Mouse (Mus musculus) megakaryocyte-erythroid progenitor cell, adult 5-6 weeks (primary cell): ENCODE results near the gene Six4. TPM values are rescaled to one million over a fixed set of nuclear protein-coding genes. Genes with fewer than 3 reads are reported as not detected.
"Not testable (repeated sequence)": the region's sequence is repeated elsewhere in the genome, so short reads cannot be mapped to it uniquely, and the experiment has no call there.

Source experiments
- ATAC-seq: replicated peaks from 2 replicates; pipeline ENCODE4 v1.8.0; 2016; ENCODE audit warnings: mild to moderate bottlenecking, inconsistent platforms; ENCODE audit not compliant: severe bottlenecking, poor library complexity, low FRiP score, low TSS enrichment
- total RNA-seq, 2 experiments: library from RNA; stranded (forward) in 1 of 2; stranded (reverse) in 1 of 2; fragments of 200-1000, 215-1000 nt in 1 of 2; fragments of >200 nt in 1 of 2; fragmentation: Nextera tagmentation in 1 of 2; gene quantifications; 2 replicates each; pipeline ENCODE4 v1.2.3; 2014 to 2017

Gene Six4
- total RNA-seq (2014; fragmentation: Nextera tagmentation): not detected in 2 replicates
- total RNA-seq (2017): 0.19 TPM in 1 of 2 replicates, not detected in the other

DNA sequence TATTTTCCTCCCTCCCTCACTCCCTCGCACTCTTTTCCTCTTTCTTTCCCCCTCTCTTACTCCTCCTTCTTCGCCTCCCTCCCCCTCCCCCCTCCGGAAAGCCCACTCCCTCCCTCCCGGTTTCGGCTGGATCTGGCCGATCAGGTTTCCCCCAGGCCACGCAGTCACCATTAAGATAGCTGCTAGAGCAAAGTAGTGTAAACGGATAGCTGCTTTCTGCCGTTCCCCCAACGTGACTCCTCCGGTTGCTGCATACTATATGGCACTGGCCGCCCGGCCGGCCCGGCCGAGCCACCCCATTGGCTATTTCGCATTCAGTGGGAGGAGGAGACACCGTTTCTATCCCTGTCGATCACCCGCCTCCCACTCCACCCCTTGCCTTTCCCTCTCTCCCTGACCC, at the start of gene Six4:
Gene Six4, minus strand, starts transcription at position 261 of the 400 bp plus-strand sequence.
- 0 out of 2 replicates have a peak, but pooled peaks have one; percentile 19 for ATAC-seq

- no peak for ATAC-seq
These were observed 49.3 kb upstream of the Six4 start for GRCm38 (mm10) chr12:73162408-73163181.

DNA sequence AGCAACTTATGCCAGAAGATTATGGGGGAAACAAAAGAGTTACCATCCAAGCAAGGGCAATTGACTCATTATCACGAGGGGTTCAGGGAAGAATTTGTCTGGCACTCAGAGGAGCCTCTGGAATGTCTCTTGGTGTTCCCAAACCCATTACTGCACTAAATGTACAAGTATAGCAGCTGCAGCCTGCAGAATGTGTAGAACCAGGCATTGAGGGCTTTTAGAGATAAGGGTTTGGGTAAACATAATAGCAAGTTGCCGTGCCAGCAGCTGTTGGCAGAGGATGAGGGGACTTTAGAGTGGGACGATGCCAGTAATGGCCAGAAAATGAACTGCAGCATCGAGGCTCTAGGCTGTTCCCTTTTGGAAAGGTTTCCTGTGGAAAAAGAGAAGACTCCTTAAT, 47.1 kb upstream of the Six4 start:
- peak; percentile 89 for ATAC-seq

- no peak for ATAC-seq
These were observed 40.9 kb upstream of the Six4 start for GRCm38 (mm10) chr12:73154150-73154549.

GRCm38 (mm10) chr12:73151038-73151437, 37.8 kb upstream of the Six4 start:
- peak; percentile 88 for ATAC-seq

DNA sequence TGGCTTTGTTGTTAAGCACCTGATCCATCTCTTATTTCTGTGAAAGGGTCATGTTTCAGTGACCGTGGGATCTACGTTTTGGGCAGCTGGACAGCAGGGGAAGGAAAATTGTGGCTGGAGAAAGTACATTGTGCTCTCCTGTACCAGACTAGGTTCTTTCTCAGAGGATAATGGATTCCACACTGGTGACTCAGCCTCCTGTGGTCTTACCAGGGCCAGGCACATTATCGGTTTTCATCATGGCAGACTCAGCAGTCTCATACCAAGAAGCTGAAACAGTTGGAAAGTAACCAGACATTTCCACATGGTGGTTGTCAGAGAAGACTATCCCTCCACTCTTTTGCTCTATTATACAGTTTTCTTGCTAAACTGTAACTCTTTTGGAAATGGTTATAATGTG, 34.0 kb upstream of the Six4 start:
- ATAC-seq: no peak

- ATAC-seq: no peak
These were observed 27.5 kb upstream of the Six4 start for GRCm38 (mm10) chr12:73140732-73141131.

GRCm38 (mm10) chr12:73125250-73125649, 12.0 kb upstream of the Six4 start:
- ATAC-seq: no peak

GRCm38 (mm10) chr12:73123093-73124041, 10.1 kb upstream of the Six4 start, which contains the start of gene Mnat1:
Gene Mnat1 (plus strand): TSS chr12:73123717.
- peak; percentile 85 for ATAC-seq

- ATAC-seq: 0 out of 2 replicates have a peak, but pooled peaks have one; percentile 28
These were observed 749 bp downstream of the Six4 start for GRCm38 (mm10) chr12:73112326-73113087.

- no peak for ATAC-seq
These were observed 1.5 kb downstream of the Six4 start for GRCm38 (mm10) chr12:73111561-73112325.

DNA sequence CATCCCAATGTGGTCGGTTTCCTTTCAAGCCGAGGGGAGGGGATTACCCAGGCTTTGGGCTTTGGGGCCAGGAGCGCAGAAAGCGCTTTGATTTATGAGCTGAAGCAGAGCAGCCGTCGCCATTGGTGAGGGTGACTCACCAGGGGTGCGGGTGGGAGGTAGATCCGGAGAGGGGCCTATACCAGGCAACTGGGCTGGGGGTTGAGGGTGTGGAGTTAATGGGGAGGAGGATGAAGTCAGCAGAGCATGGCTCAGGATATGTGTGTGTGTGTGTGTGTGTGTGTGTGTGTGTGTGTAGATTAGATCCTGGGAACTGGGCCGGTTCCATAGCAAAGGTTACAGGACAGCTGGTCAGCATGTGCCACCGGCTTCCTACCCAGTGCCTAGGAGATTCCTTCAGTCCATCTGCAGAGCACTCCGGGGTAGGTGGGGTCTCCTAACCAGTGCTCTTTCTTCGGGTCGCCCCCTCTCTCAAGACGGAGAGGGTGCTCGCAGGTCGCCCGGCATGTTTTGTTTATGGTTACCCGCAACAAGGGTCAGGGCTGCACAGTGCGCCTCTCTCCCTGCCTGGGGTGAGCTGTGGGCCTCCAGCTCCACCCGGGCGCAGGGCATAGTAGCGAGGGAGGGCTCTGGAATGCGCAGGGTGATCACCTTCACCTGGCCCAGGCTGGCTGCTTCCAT, 2.7 kb downstream of the Six4 start:
- ATAC-seq: no peak

DNA sequence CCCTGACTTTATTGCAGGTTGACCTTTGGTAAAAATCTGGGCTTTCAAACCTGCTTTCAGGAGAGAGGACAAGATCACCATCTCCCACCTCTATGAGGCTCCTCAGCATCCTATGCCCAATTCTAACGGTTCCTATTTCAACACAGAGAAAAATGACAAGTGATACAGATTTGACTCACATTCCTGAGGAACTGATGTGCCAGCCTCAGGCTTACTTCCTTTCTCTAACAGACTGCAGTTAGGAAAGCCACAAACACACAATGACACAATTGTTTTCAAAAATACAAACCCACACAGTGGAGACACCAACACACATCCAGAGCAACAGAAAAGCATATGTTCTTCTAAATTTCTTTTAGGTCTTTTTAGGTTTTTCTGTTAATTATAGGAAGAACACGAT, 5.4 kb downstream of the Six4 start:
- ATAC-seq: no peak

DNA sequence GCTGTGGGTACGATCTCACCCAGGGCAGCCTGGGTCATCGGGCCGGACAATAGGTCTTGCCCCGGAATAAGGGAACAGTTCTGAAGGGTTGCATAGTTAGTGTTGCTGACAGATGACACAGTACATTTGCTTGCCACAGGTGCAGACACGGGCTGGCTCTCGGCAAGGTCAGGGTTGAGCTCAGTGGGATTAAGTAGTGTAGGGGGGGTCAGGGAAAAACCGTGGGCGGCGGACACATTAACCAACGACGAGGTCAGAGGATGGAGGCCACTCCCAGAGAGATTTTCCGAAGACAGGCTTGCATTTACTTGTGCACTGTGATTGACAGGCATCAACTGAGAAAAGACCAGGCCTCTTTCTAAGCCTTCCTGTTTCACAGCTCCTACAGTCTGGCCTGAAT, 9.5 kb downstream of the Six4 start:
- ATAC-seq: no peak

DNA sequence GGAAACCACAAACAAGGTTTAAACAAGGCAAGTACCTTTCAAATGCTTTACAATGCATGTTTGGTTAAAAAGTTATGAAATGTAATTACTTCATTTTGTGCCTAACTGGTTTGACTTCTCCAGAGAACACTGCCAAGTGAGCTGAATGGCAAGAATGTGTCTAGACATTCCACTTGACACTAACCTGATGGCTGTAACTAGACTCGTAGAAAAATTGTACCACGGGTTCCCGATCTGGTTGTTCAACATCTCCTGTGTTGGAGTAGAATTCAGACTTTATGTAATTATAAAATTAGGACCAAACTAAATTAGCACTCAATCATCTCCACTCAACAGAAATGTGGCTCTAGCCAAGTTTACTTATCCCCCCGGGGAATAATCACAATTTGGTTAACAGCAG, 14.7 kb downstream of the Six4 start:
- ATAC-seq: no peak

- ATAC-seq: not testable (repeated sequence)
These were observed 17.1 kb downstream of the Six4 start for GRCm38 (mm10) chr12:73096177-73096576.

DNA sequence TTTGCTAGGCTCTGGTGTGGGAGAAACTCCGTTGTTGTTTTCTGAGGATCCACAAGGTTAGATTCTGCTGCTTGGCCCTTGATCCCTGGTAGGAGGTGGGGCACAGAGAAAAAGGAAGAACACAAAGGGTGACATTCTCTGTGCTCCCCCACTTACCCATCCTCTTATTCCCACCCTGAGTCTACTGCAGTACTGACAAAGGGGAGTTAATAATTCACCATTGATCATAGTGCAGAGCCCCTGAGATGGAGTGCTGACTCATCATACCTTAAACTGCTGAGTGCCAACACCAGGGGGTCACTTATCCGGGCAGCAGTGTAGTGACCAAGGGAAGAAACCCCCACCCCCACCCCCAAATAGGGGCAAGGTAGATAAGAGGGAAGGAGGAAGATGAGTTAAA, 18.7 kb downstream of the Six4 start:
- no peak for ATAC-seq

- ATAC-seq: no peak
These were observed 19.1 kb downstream of the Six4 start for GRCm38 (mm10) chr12:73094189-73094588.
